Mouse (Mus musculus) testis, adult 2 months (tissue): Measurements from ENCODE around the gene 4921501E09Rik.

Experiments used
- CTCF ChIP-seq: fragments of 200-500 bp; IDR thresholded peaks from 2 replicates; pipeline ENCODE4 v1.5.1; 2012; ENCODE audit warnings: low read depth, mild to moderate bottlenecking, inconsistent platforms, low read length, moderate library complexity; ENCODE audit not compliant: control insufficient read depth, insufficient read depth, insufficient replicate concordance
- POLR2A ChIP-seq: fragments of 200-500 bp; IDR thresholded peaks from 2 replicates; pipeline ENCODE4 v1.6.1; 2012; ENCODE audit warnings: low read depth, mild to moderate bottlenecking, inconsistent platforms, low read length, moderate library complexity; ENCODE audit not compliant: control insufficient read depth

DNA sequence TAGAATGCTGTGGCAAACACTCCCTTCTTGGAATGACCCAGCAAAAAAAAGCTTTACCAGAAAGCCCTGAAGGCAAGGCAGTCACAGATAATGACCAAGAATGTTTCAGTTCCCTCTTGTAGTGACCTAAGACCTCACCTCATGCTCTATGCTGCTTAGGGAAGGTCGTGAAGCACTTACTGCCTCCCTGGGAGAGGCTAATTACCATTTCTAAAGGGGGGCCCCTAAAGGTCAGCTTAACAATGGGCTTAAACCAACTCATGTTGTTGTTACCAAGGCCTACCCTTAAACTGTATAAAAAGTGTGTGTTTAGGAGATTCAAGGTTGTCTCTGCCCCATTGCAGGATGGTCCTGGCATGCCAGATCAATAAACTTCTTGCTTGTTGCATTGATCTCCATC lies 4.9 kb downstream of the 4921501E09Rik start:
- no peak for TF ChIP-seq POLR2A
- TF ChIP-seq CTCF: no peak
